ENCODE assay signal across 26 mouse cellular contexts in genomic region chr5:110794363-110794762, GRCm38 (mm10). TPM values are rescaled to one million over a fixed set of nuclear protein-coding genes. Genes with fewer than 3 reads are reported as not detected.
A peak's percentile ranks its signal among the peaks of the same experiment; 100 is the strongest.
DNase-seq lines count a peak whose midpoint lies in the region; ATAC-seq and TF ChIP-seq lines count a peak whose summit lies in the region.
"Had no signal": no experiment of that assay in that cellular context is flagged by ENCODE, and none has a peak within 500 bp of the region (broad histone marks: within the 10 kb centered on the region; RNA-seq: fewer than 3 reads in every experiment).

No protein-coding gene starts in this region.

- no peak overlapping the region for H3K9ac ChIP-seq in kidney, embryonic 14.5 days (ENCODE audit: low read depth, low read length)
- H3K9ac ChIP-seq: embryonic facial prominence, embryonic 15.5 days; forebrain, embryonic 12.5 days; forebrain, postnatal 0 days; intestine, embryonic 15.5 days; limb, embryonic 15.5 days; liver, embryonic 15.5 days; lung, embryonic 14.5 days; midbrain, embryonic 15.5 days had no signal

- H3K4me1 ChIP-seq in kidney, adult 2 months (ENCODE audit: control insufficient read depth, insufficient read depth, low read length), result peaks cover 17% of the 10 kb centered on the region
- H3K4me1 ChIP-seq in kidney, embryonic 14.5 days (ENCODE audit: control insufficient read depth, insufficient read depth, low read length), result no peaks in the 10 kb centered on the region
- H3K4me1 ChIP-seq: embryonic facial prominence, embryonic 10.5 days; embryonic facial prominence, embryonic 15.5 days; forebrain, embryonic 12.5 days; intestine, embryonic 15.5 days; limb, embryonic 10.5 days; limb, embryonic 15.5 days; midbrain, embryonic 15.5 days had no signal

- peak; percentile 46 for DNase-seq in gastrocnemius, adult 2 months
- no peak for DNase-seq in gastrocnemius, postnatal 25 days
- peak; percentile 71 for DNase-seq in kidney, adult 2 months
- DNase-seq in kidney, adult 9 months, result peak; percentile 63
- no peak for DNase-seq in urinary bladder, postnatal 4 days (ENCODE audit: low spot score in 2 of 2)
- DNase-seq in heart, postnatal 4 days, result no peak
- DNase-seq: adrenal gland, postnatal 14 days; cerebellum, adult 11 months; forebrain, postnatal 0 days; heart, postnatal 14 days; layer of hippocampus, postnatal 36 days; lung, embryonic 14.5 days; lung, postnatal 14 days; right cerebral cortex, adult 18-20 months; spleen, adult 18-20 months; thymus, postnatal 25 days had no signal

- H3K4me3 ChIP-seq in gastrocnemius, adult 2 months, result no peak overlapping the region
- no peak overlapping the region for H3K4me3 ChIP-seq in kidney, adult 2 months (ENCODE audit: insufficient read depth, low read depth, low read length)
- no peak overlapping the region for H3K4me3 ChIP-seq in kidney, embryonic 14.5 days (ENCODE audit: low read length)
- H3K4me3 ChIP-seq: embryonic facial prominence, embryonic 10.5 days; embryonic facial prominence, embryonic 15.5 days; forebrain, embryonic 12.5 days; intestine, embryonic 15.5 days; limb, embryonic 10.5 days; limb, embryonic 15.5 days; liver, embryonic 15.5 days; midbrain, embryonic 15.5 days had no signal

- no peaks in the 10 kb centered on the region for H3K27me3 ChIP-seq in kidney, adult 2 months (replicated peaks; ENCODE audit: control insufficient read depth, insufficient read depth, low read length)
- H3K27me3 ChIP-seq in kidney, embryonic 14.5 days (ENCODE audit: control insufficient read depth, insufficient read depth, low read length), result no peaks in the 10 kb centered on the region
- H3K27me3 ChIP-seq: embryonic facial prominence, embryonic 15.5 days; forebrain, embryonic 12.5 days; intestine, embryonic 15.5 days; limb, embryonic 15.5 days; liver, embryonic 15.5 days; midbrain, embryonic 15.5 days had no signal

- peaks cover 3% of the 10 kb centered on the region for H3K36me3 ChIP-seq in kidney, adult 2 months (ENCODE audit: control insufficient read depth, insufficient read depth, low read length)
- peaks cover 96% of the 10 kb centered on the region for H3K36me3 ChIP-seq in kidney, embryonic 14.5 days (ENCODE audit: control insufficient read depth, insufficient read depth, low read length)

- ATAC-seq in kidney, embryonic 14.5 days (ENCODE audit: low FRiP score, low TSS enrichment), result no peak
- ATAC-seq: forebrain, postnatal 0 days; hindbrain, postnatal 0 days; intestine, embryonic 15.5 days; midbrain, embryonic 15.5 days had no signal

- WGBS in kidney, adult 2 months, result 62% methylated on average over 7 of the region's 7 CpGs
- 96% methylated on average over 7 of the region's 7 CpGs for WGBS in kidney, embryonic 14.5 days

- no peaks in the 10 kb centered on the region for H3K9me3 ChIP-seq in kidney, embryonic 14.5 days (ENCODE audit: control insufficient read depth, low read length)
- H3K9me3 ChIP-seq: embryonic facial prominence, embryonic 10.5 days; embryonic facial prominence, embryonic 15.5 days; forebrain, embryonic 12.5 days; intestine, embryonic 15.5 days; limb, embryonic 10.5 days; limb, embryonic 15.5 days; liver, embryonic 15.5 days; midbrain, embryonic 15.5 days had no signal

- H3K4me2 ChIP-seq in kidney, embryonic 14.5 days (replicated peaks; ENCODE audit: low read depth, low read length), result no peak overlapping the region
- H3K4me2 ChIP-seq: embryonic facial prominence, embryonic 15.5 days; forebrain, embryonic 12.5 days; intestine, embryonic 15.5 days; limb, embryonic 15.5 days; liver, embryonic 15.5 days; lung, embryonic 14.5 days; midbrain, embryonic 15.5 days had no signal

- H3K27ac ChIP-seq in gastrocnemius, adult 2 months, result no peak overlapping the region
- no peak overlapping the region for H3K27ac ChIP-seq in kidney, adult 2 months (ENCODE audit: insufficient read depth, low read depth, low read length)
- no peak overlapping the region for H3K27ac ChIP-seq in kidney, embryonic 14.5 days (ENCODE audit: low read depth, low read length)
- H3K27ac ChIP-seq: embryonic facial prominence, embryonic 10.5 days; embryonic facial prominence, embryonic 15.5 days; forebrain, embryonic 12.5 days; hindbrain, postnatal 0 days; intestine, embryonic 15.5 days; limb, embryonic 10.5 days; limb, embryonic 15.5 days; liver, embryonic 15.5 days; midbrain, embryonic 15.5 days had no signal

- no peak for TF ChIP-seq POLR2A in kidney, adult 2 months (IDR thresholded peaks at IDR 0.05; ENCODE audit: low read depth, low read length)

- intact Hi-C loops in gastrocnemius, adult 2 months (cut with DNase I), result no loop called here

- no peak for TF ChIP-seq CTCF in gastrocnemius, adult 2 months (IDR thresholded peaks at IDR 0.05)
- TF ChIP-seq CTCF in kidney, adult 2 months (conservative IDR thresholded peaks at IDR 0.05; ENCODE audit: insufficient read depth, insufficient read length, low read depth, low read length), result no peak

RNA-seq across cellular contexts. Expression of gene Pus1, which starts 13.9 kb away (rescaled TPM):
- 10 to 100 TPM in 1 of 2 experiments, 1 to 10 TPM in 1; 8.7 to 13.8 TPM for total RNA-seq in gastrocnemius, adult 2 months (2021)
- 10 to 100 TPM in 1 of 2 experiments, 1 to 10 TPM in 1; 9.8 to 10.8 TPM for total RNA-seq in gastrocnemius, postnatal 25 days (2021)
- polyA plus RNA-seq in kidney, adult 2 months (2012; rRNA removed), result 38.6 TPM in 2 replicates
- polyA plus RNA-seq in kidney, embryonic 14.5 days (2014; fragmentation: Nextera tagmentation; extraction: Ambion mirVana), result 24.5 and 25.2 TPM in 2 replicates
- 10 to 100 TPM; 23.4 to 25.6 TPM for total RNA-seq in heart, postnatal 4 days (2021)

RNA-seq across cellular contexts. Expression of gene Ulk1, which starts 15.5 kb away (rescaled TPM):
- total RNA-seq in gastrocnemius, adult 2 months (2021), result 10 to 100 TPM; 49.1 to 70.6 TPM
- 10 to 100 TPM; 33.0 to 43.3 TPM for total RNA-seq in gastrocnemius, postnatal 25 days (2021)
- polyA plus RNA-seq in kidney, adult 2 months (2012; rRNA removed), result 43.7 and 44.0 TPM in 2 replicates
- 33.6 and 34.6 TPM in 2 replicates for polyA plus RNA-seq in kidney, embryonic 14.5 days (2014; fragmentation: Nextera tagmentation; extraction: Ambion mirVana)
- total RNA-seq in heart, postnatal 4 days (2021), result 10 to 100 TPM; 49.8 to 51.1 TPM

RNA-seq across cellular contexts. Expression of gene Ep400, which starts 23.8 kb away (rescaled TPM):
- 10 to 100 TPM; 20.2 to 22.9 TPM for total RNA-seq in gastrocnemius, adult 2 months (2021)
- total RNA-seq in gastrocnemius, postnatal 25 days (2021), result 10 to 100 TPM; 23.0 to 25.9 TPM
- 28.2 and 29.6 TPM in 2 replicates for polyA plus RNA-seq in kidney, adult 2 months (2012; rRNA removed)
- 30.7 and 56.3 TPM in 2 replicates for polyA plus RNA-seq in kidney, embryonic 14.5 days (2014; fragmentation: Nextera tagmentation; extraction: Ambion mirVana)
- 10 to 100 TPM; 64.1 to 67.5 TPM for total RNA-seq in heart, postnatal 4 days (2021)

RNA-seq across cellular contexts. Expression of gene Hscb, which starts 45.2 kb away (rescaled TPM):
- total RNA-seq in gastrocnemius, adult 2 months (2021), result 10 to 100 TPM; 14.1 to 19.4 TPM
- total RNA-seq in gastrocnemius, postnatal 25 days (2021), result 10 to 100 TPM in 1 of 2 experiments, 1 to 10 TPM in 1; 9.7 to 12.5 TPM
- 29.6 and 31.3 TPM in 2 replicates for polyA plus RNA-seq in kidney, adult 2 months (2012; rRNA removed)
- polyA plus RNA-seq in kidney, embryonic 14.5 days (2014; fragmentation: Nextera tagmentation; extraction: Ambion mirVana), result 31.0 and 31.3 TPM in 2 replicates
- total RNA-seq in heart, postnatal 4 days (2021), result 10 to 100 TPM; 12.4 to 13.1 TPM

RNA-seq across cellular contexts. Expression of gene Chek2, which starts 45.4 kb away (rescaled TPM):
- total RNA-seq in gastrocnemius, adult 2 months (2021), result 1 to 10 TPM in 1 of 2 experiments, under 1 TPM in 1; 0.92 to 1.1 TPM
- total RNA-seq in gastrocnemius, postnatal 25 days (2021), result 1 to 10 TPM; 1.4 to 1.5 TPM
- 4.5 and 5.4 TPM in 2 replicates for polyA plus RNA-seq in kidney, adult 2 months (2012; rRNA removed)
- polyA plus RNA-seq in kidney, embryonic 14.5 days (2014; fragmentation: Nextera tagmentation; extraction: Ambion mirVana), result 36.2 and 37.5 TPM in 2 replicates
- 1 to 10 TPM; 5.9 to 6.4 TPM for total RNA-seq in heart, postnatal 4 days (2021)

Comparison
In these comparisons a context has a peak if more than half of its experiments do, and no peak if none do; other contexts are left out.
1. DNase-seq: peak in gastrocnemius, adult 2 months (single experiment), kidney, adult 2 months (single experiment) and kidney, adult 9 months (single experiment); none in gastrocnemius, postnatal 25 days (single experiment), urinary bladder, postnatal 4 days (0 of 2) and heart, postnatal 4 days (single experiment).